Mouse (Mus musculus) gonadal fat pad, adult 2 months (tissue): ENCODE results near the gene Grid1. TPM values are rescaled to one million over a fixed set of nuclear protein-coding genes. Genes with fewer than 3 reads are reported as not detected.

ENCODE experiments used
- DNase-seq: peaks from one replicate; pipeline ENCODE4 v3.0.0-alpha.2; 2012; ENCODE audit warnings: low read depth
- polyA plus RNA-seq: library from polyadenylated mRNA; depleted of rRNA; stranded (reverse); fragments of >200 nt; gene quantifications from 2 replicates; pipeline ENCODE4 v1.2.3, GENCODE M21; 2012

Gene Grid1
- polyA plus RNA-seq, 1 experiment = 1.6 TPM

- DNase-seq = no peak
These were observed 97.2 kb downstream of the Grid1 start for GRCm38 (mm10) chr14:34917111-34917510.

DNA sequence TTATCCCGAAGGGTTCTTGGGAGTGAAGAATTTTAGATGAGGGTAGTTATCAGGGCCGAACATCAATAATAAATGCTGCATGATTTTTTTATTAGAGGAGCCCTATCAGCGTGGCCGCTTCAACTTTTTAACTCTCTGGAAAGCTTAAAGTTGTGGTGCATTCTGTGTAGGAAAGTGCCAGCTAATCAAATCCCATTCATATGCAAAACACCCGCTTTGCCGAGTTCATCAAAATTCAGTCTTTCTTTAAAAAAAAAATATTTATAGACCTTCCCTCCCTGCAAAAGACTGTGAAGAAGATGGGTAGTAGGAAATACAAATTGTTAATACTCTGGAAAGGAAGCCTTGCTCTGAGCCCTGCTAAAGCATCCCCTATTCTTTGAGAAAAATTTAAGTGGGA lies 99.3 kb downstream of the Grid1 start:
- no peak for DNase-seq

GRCm38 (mm10) chr14:34921265-34921664 lies 101.4 kb downstream of the Grid1 start:
- no peak for DNase-seq

- DNase-seq = no peak
These were observed 105.1 kb downstream of the Grid1 start for GRCm38 (mm10) chr14:34925021-34925420.

- no peak for DNase-seq
These were observed 110.3 kb downstream of the Grid1 start for GRCm38 (mm10) chr14:34930040-34930719.

- no peak for DNase-seq
These were observed 113.3 kb downstream of the Grid1 start for GRCm38 (mm10) chr14:34933197-34933596.

DNA sequence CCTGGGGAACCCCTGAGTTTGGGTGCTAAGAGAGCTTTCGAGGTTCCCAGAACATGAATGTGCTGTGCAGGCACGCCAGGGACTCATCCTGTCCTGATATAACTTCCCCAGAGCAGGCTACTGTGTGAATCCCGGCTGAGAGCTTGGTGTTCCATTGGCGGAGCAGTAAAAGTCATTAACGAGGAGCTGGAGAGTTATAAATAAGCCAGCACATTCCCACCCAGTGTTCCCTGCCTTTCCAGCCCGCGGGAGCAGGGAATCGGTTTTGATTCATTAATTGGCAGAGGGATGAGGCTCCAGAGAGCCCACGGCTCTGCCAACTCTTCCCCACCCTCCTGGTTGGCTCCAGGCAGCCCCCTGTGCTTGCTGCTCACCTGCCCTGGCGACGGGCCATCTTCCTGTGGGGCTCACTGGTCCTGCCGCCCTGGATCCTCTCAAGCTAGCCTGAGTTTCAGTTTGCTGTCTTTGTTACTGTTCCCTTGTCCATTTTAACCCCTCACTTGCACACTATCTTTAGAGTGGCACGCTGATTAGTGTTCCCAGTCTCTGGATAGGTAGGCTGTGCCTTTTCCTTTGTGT lies 116.4 kb downstream of the Grid1 start:
- no peak for DNase-seq

DNA sequence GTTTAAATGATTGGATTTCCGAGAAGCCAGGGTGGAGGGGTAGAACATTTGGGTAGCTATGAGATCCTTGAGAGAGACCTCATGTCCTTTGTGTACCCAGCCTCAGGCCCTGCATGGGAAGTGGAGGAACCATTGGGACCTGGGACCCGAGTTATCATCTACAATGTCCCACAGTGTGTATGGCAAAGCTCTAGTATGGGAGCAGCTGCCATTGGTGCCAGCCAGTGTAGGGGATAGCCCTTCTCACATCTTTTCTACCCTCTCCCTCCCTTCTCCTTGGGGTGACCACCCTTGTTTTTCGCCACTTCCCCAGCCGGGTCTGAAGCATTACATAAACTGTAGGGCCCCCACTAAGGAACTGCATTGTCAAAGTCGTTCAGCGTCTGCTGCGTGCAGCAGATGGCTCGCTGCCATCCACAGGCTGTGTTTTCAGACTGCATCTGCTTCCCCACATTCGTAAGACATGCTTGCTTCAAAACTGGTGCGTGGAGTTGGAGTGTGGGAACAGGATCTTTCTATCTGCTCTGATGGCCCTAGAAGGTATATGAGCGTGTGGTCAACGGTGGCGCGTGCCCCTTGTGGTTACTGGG lies 124.6 kb downstream of the Grid1 start:
- DNase-seq = no peak

GRCm38 (mm10) chr14:34945471-34946313 lies 125.8 kb downstream of the Grid1 start:
- DNase-seq = no peak

DNA sequence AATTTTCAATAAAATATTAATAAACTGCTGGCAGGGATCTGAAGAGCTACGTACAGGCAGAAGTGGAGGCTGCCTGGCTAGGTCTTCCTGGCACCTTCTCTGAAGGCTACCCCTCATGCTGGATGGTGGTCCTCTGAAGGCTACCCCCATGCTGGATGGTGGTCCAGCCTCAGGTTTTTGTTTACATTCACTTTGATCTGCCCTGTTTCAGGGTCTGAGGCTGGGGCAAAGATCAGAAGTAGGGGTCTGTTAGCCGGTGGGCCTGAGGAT lies 126.3 kb downstream of the Grid1 start:
- DNase-seq = no peak

- no peak for DNase-seq
These were observed 128.3 kb downstream of the Grid1 start for GRCm38 (mm10) chr14:34948249-34948648.

DNA sequence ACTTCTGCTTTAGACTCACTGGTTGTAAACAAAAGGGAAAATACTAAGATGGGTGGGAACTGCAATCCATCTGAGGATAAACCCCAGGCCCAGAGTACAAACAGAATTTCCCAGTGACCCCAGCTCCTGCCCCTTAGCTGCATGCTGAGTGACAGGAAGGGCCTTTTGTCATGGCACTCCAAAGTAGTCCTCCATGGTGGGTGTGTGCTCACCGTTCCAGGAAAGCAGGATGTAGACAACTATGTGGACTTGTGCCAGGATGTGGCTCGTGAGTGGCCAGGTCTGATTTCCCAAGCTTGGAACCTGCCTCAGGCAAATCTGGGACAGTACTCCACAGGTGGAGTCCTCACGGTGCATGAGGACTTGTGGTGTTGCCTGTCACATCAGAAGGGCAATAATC lies 132.4 kb downstream of the Grid1 start:
- no peak for DNase-seq

DNA sequence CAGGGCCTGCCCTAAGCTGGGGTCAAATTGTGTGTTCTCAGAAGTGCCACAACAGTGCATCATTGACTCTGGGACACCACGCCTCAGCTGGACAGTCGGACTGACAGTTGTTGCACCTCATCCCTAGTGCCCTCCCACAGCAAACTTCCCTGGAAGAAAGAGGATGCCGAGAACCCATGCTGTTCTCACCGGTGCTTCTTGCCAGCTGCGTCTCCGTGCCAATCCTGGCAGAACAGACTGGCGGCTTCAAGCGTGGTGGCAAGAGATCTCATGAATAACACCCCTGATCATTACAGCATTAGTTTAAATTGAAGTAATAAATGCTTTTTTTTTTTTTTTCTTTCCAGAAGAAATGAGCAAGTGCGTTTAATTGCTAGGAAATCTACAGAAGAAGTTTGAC lies 133.7 kb downstream of the Grid1 start:
- no peak for DNase-seq

- no peak for DNase-seq
These were observed 135.8 kb downstream of the Grid1 start for GRCm38 (mm10) chr14:34955689-34956088.

DNA sequence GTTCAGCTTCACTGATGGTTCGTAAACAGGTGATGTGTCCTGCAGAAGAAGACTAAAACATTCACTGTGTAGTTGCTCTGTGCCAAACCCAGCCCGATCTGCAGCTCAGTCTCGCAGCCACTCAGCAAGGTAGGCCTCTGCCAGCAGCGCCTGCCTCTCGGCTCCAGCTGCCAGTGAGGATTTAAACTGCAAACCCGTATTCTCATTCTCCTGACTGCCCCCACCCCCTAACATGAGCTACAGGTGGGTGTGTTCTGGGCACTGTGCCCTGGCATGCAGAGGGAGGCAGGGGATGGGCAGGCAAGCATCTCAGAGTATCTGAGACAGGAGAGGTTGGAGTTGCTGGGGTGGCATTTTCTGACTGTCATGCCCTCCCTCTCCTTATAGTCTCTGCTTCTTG lies 140.3 kb downstream of the Grid1 start:
- DNase-seq = no peak

DNA sequence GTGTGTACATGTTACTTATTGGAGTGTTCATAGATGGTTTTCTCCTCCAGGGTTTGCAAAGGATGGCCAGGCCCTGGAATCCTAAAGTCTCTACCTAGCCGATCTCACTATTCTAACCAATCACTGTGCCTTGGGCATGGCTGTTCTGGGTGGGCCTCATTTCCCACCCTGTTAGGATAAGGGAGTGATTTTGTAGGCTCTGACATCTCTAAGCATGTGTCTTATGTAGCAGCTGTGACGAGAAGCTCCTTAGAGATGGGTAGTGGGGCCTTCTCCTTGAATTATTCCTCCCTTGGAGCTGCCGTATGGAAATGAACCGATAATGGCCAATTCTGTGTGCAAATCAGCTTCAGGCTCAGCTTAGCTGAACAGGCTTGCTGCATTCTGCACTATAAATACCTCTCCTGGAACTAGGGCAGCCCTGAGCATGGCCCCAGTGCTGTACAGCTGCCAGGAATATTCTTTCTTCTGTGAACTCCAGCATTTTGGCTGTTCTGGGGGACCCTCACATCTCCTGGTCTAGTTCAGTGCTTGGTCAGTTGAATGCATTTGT lies 143.8 kb downstream of the Grid1 start:
- DNase-seq = no peak

GRCm38 (mm10) chr14:34969102-34969819 lies 149.4 kb downstream of the Grid1 start:
- DNase-seq = no peak

DNA sequence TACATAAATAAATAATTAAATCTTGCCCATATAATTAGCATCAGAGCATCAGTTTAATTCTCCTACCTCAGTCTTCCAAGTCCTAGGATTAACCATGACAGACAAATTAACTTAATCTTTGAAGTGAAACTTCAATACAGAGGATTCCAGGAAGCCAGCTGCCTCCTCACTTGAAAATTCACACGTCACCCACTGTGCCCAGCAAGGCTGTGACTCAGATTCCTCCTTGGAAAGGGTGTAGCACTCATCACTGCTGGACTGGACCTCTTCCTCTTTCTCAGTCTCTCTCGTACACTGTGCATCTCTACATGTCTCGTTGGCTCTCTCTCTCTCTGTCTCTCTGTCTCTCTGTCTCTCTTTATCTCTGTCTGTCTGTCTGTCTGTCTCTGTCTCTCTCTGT lies 153.0 kb downstream of the Grid1 start:
- no peak for DNase-seq

GRCm38 (mm10) chr14:34980756-34981155 lies 160.8 kb downstream of the Grid1 start:
- DNase-seq = no peak

DNA sequence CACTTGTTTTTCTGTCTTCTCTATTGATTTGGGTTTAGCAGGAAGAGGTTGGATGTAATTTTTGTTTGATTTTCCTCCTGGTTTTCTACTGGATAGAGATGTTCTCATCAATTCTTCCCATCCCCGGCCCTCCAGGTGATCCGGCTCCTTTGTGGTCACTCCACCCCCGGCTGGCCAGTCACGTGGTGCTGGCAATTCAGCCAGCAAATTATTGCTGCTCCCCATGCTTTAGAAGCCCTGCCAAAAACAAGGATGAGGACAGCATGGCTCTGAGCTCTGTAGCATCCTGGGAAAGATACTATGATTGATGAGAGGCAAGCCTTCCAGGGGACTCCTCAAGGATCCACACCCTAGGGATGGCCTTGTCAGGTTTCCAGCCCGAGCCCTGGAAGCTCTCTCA lies 169.2 kb downstream of the Grid1 start:
- DNase-seq = no peak

GRCm38 (mm10) chr14:35006736-35007135 lies 186.8 kb downstream of the Grid1 start:
- no peak for DNase-seq

DNA sequence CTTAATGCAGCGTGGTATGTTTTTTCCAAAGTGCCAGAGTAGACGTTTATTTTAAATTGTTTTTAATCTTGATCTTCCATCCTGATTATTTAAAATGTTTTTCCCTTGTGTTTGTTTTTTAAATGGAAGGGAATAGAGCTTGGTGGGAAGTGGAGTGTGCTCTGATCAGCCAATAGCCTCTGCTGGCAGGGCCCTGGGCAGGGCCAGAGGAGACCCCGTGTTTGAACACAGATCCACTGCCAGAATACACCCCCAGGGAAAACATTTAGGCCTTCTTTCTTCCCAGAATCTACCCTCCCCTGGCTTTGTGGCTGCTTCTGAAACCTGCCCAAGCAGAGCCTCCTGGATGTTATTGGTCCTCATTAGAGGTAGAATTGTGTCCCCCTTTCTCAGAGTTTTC lies 188.8 kb downstream of the Grid1 start:
- DNase-seq = no peak
